Mouse (Mus musculus) layer of hippocampus, adult 18-20 months (tissue): ENCODE measurements around the gene Pcnx3. TPM values are rescaled to one million over a fixed set of nuclear protein-coding genes. Genes with fewer than 3 reads are reported as not detected.

Experiments
- DNase-seq, 2 experiments: peaks; one replicate each; pipeline ENCODE4 v3.0.0; 2022; ENCODE audit warnings: low spot score in 2 of 2
- microRNA-seq, 2 experiments: library from miRNA; unstranded; fragments of <30 nt; microRNA quantifications; one replicate each; pipeline ENCODE4 v1.2.0; 2021
- total RNA-seq, 2 experiments: library from RNA; stranded (reverse); gene quantifications; 2 replicates each; pipeline ENCODE4 v1.2.3; 2021

Gene Pcnx3
- total RNA-seq, 2 experiments from 2014 or later = 58.3 to 68.6 TPM

DNA sequence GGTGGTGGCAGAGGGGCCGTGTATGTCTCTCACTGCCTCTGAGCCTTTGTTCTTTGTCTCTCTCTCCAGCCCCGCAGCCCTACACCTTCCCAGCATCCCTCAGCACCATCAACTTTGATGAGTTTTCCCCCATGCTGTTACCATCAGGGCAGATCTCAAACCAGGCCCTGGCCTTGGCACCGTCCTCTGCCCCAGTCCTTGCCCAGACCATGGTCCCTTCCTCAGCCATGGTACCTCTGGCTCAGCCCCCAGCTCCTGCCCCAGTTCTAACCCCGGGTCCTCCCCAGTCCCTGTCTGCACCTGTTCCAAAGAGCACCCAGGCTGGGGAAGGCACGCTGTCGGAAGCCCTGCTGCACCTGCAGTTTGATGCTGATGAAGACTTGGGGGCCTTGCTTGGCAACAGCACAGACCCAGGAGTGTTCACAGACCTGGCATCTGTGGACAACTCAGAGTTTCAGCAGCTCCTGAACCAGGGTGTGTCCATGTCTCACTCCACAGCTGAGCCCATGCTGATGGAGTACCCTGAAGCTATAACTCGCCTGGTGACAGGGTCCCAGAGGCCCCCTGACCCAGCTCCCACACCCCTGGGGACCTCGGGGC is 41.9 kb downstream of the Pcnx3 start:
- DNase-seq = no peak

DNA sequence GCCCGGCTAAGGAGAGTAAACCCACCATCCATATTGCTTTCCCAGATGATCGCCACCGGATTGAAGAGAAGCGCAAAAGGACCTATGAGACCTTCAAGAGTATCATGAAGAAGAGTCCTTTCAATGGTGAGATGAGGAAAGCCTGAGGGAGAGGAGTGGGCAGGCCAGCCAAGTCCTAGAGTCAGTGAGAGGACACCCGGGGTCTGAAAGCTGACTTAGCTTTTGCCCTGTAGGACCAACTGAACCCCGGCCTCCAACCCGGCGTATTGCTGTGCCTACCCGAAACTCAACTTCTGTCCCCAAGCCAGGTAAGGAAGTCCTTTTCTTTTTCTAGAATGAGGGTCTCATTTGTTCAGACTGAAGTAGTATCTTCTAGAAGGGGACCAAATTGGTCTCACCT is 43.4 kb downstream of the Pcnx3 start:
- no peak for DNase-seq

DNA sequence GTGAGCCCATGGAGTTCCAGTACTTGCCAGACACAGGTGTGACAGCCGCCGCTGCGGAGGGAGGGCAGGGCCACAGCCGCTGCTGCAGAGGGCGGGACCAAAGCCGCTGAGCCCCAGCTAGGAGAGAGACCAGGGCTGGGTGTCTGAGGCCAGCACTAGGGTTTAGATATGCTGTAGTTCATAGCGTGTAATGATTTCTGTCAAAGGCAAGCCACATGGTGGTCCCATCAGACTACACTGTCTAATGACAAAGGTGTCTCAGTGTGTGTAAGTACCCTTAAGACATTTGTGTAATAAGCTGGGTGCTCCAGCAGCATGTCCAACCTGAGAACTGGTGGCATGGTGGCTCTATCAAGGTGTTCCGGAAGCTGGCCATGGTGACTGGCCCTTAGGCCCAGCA is 47.1 kb downstream of the Pcnx3 start:
- no peak for DNase-seq

DNA sequence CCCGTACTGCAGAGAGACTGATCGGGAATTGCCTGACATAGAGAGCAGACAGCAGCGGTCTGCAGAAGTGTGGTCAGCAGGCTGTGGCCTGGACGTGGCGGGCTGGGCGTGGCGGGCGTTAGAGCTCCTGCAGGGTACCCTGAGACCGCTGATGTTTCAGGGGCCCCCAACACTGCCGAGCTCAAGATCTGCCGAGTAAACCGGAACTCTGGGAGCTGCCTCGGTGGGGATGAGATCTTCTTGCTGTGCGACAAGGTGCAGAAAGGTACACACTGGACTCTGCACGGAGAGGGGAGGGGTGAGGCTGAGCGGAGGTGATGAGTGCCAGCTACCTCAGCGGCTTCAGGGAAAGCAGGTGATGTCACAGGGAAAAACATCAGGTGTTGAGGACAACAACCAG is 47.7 kb downstream of the Pcnx3 start:
- no peak for DNase-seq

DNA sequence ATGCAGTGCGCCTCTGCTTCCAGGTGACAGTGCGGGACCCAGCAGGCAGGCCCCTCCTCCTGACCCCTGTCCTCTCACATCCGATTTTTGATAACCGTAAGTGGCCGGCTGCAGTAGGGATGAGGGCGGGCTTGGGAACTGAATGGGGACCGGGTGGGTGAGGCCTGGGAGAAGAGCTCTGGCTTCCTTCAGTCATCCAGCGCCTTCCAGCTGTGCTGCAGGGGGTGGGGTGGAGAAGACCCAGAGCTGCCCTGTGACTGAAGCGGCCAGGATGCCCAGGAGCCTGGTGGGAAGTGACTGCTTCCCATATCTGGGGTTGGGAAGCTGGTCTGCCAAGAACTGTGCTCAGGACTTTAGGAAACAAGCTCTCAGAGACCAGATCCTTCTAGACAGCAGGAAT is 48.4 kb downstream of the Pcnx3 start:
- no peak for DNase-seq

DNA sequence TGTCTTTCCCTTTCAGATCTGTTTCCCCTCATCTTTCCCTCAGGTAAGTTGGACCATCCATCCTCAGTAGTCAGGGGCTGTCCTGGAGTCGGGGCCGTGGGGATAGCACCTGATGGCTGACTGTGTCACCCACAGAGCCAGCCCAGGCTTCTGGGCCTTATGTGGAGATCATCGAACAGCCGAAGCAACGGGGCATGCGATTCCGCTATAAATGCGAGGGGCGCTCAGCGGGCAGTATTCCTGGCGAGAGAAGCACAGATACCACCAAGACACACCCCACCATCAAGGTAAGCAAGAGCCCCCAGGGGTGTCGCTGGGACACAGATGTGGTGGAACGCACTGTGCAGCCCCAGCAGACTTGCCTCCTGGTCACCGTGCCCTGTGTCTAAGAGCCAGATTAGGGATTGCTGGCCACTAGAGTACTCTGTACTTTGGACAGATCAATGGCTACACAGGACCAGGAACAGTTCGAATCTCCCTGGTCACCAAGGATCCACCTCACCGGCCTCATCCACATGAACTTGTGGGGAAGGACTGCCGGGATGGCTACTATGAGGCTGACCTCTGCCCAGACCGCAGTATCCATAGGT is 50.2 kb downstream of the Pcnx3 start:
- DNase-seq = no peak

DNA sequence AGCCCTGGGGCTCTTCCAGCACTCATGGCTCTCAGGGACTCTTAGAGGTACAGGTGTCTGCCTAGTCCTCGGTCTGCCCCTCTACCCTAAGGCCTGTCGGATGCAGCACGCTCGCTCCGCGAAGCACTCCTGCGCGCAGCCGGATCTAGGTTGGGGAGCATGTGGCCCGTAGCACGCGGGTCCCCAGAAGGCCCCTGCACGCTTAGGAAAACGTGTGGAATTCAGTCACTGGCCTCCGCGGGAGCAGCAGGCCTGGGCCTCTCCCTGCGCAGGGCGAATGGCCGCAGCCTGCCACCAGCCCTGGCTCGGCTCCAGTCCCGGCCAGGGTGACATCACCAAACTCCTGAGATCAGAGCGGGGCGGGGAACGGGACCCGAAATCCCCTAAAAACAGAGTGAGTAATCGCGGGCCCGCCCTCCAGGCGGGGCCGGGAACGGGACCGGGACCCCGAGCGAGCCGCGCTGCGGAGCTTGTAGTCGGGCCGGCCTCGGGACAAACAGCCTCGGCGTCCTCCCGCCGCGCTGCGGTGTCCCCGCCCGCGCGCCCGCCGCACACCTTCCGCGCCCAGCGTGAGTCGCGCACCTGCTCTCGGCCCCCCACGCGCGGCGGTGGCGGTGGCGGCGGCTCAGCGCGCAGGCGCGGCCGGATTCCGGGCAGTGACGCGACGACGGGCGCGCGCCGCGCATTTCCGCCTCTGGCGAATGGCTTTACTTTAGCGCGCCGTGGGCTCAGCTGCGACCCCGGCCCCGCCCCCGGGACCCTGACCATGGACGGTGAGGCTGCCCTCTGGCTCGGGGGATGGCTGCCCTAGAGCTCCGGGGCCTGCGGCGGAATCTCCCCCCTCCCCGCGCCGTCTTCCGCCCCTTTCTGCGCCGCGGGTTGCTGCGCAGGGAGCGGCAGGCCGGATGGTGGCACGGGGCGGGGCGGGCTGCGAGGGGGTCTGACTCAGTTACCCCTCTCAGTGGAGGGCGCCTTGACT is 51.4 kb downstream of the Pcnx3 start, which contains the start of gene Rela:
Gene Rela, plus strand, starts transcription at position 415 of the 979 bp plus-strand sequence.
- peak; percentile 81 to 89 for DNase-seq

DNA sequence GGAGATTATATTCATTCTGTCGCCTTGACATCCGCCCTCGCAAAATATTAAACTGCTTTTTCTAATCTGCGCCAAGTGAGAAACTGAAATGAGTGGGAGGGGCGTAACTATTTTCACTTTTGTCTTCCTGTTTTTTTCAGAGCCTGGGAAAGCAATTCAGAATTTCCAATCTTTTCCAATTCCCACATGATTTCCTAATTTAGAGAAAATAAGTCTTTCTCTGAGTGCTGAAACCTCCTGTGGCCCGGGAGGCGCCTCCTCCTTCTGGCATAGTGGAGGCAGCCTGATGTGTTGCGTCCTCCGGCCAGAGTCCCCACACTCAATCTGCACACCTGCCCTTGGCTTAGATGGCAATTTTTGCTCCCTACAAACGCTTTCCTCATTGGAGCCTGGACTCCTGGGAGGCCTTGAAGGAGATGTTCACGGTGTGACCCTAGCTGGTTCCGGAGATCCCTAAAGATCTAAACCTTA is 52.1 kb downstream of the Pcnx3 start:
- peak in 1 of 2 experiments; percentile 73 for DNase-seq

DNA sequence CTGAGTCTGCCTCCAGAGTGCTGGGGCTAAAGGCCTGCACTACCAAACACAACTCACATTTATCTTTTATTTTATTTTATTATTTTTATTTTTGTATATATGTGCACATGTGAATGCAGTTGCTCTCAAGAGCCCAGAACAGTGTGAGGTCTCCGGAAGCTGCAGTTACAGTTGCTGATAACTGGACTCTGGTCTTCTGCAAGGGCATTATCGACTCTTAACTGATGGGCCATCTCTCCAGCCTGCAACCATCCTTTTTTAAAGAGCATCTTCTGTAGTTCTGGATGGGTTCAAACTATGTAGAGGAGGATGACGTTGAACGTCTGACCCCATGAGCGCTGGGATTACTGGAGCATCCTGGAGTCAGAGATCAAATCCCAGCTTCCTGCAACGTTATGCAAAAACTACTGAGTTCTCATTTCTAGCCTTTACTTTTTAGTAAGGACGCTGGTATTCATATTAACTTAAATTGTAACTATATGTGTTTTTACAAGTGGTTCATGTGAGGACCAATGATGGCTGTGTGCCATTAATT is 52.6 kb downstream of the Pcnx3 start:
- DNase-seq = no peak

DNA sequence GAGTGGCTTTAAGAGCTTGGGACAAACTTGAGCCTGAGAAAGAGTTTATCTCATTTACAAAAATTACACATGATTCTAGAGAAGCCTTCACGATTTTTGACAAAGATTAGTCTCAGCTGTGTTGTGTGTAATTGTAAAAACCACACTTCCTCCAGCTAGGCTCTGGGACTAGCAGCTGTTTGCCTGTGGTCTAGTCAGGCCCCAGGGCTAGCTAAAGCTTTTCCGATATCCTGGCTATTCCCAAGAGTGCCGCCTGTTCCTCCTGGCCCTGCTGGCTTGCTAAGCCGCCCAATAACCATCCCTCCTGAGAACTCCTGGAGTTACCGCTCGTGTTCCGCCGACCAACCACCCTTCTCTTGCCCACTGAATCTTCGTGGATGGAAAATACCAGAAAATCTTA is 56.6 kb downstream of the Pcnx3 start:
- DNase-seq = no peak

DNA sequence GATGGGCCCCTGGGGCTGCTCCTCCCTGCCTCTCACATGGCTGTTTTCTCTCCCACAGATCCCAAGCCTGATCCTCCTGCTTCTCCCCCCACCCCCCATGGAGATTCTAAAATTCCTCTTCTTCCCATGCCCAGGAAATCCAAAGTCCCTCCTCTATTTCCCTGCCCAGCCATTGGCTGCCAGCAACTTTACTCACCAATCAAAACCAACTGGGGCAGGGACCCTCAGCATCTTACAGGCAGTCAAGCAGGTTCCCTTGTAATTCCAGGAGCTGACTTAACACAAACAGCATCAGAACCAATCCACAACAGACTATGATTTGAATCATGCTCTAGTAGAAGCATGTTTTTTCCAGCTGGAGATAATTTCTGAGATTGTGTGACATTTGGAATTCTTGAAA is 58.8 kb downstream of the Pcnx3 start:
- DNase-seq = no peak

DNA sequence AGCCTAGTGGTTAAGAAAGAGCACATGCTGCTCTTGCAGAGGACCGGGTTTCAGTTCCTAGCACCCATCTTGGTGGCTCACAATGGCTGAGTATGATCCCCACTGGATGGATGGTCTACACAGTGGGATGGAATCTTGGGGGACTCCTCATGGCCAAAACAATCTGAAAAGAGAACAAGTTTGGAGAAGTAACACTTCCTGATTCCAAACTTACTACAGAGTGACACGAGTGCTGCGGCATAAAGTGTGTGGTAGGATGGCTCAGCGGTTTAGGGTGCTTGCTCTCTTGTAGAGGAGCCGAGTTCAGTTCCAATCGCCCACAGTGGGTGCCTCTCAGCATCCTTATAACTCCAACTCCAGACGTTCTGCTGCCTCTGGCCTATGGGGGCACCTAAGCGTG is 63.4 kb downstream of the Pcnx3 start:
- no peak for DNase-seq

DNA sequence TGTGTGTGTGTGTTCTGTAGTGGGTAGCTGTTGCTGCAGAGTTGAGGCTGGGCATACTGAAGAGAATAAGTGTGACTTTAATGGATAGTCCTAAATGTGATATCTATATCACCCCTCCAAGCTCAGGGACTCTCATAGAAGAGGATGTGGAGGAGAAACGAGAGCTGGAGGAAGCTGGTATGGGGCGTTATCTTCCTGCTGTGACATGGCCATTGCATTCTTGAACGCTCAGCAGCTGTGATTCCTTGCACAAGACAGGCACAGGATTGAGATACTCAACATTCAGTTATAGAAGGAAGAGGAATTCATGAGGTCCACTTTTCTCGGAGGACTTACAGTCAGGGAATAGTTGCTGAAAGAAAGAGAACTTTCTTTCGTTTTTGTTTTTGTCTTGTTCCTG is 66.8 kb downstream of the Pcnx3 start:
- no peak for DNase-seq

DNA sequence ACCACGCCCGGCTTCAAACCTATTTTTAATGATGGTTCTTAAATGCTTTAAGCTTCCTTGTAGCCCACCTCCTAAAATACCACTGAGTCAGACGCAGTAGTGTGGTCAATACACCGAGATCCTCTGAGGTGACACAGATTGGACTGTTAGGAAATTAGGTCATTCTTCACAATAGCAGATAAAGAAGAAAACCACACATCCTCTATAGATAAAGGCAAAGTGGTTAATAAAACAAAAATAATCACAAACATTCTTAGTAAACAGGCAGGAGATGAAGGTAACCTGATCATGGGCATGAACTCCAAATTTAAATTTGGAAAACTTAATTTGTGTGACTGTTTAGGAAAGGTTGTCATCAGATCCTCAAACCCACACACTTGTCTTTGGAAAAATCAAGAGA is 68.7 kb downstream of the Pcnx3 start:
- no peak for DNase-seq

DNA sequence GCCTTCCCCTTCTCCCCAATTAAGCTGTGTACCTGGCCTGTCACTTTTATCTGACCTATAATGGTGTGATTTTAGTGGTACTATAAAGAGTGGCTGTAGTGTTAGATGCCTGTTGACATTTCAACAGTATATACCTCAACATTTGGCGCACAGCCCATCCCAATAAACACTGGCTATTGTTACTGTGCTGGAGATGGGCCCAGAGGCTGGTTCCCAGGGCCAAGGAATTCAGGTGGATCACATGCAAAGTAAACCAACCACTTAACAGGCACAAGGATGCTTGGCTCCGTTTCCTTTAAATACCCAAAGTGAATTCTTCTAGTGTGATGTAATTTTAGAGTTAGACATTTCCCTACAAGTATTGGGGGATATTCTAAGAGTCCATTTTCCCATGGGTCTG is 73.8 kb downstream of the Pcnx3 start:
- no peak for DNase-seq

Small RNA genes lying within 50 kb of the gene (microRNA-seq; reads per million reads assigned to microRNA genes)
- gene Mir6987 = 0 to 0.59 reads per million in 2 experiments

Other genes starting within 250 kb of the Pcnx3 start
- gene Fosl1, start 241.4 kb downstream of the Pcnx3 start, total RNA-seq = not detected
- 10 to 100 TPM; 36.5 to 37.0 TPM for gene Ccdc85b, start 231.0 kb downstream of the Pcnx3 start, total RNA-seq
- gene Fibp, start 228.3 kb downstream of the Pcnx3 start, total RNA-seq = 10 to 100 TPM; 95.7 to 97.4 TPM
- not detected for gene Ctsw, start 220.4 kb downstream of the Pcnx3 start, total RNA-seq
- gene Efemp2, start 215.0 kb downstream of the Pcnx3 start, total RNA-seq = 10 to 100 TPM; 11.6 to 13.1 TPM
- 10 to 100 TPM; 28.3 to 28.4 TPM for gene Mus81, start 200.5 kb downstream of the Pcnx3 start, total RNA-seq
- 1,000 to 10,000 TPM; 1,259 to 1,272 TPM for gene Cfl1, start 198.5 kb downstream of the Pcnx3 start, total RNA-seq
- 1 to 10 TPM; 4.3 to 6.4 TPM for gene 1700020D05Rik, start 185.1 kb downstream of the Pcnx3 start, total RNA-seq
- gene Snx32, start 178.4 kb downstream of the Pcnx3 start, total RNA-seq = 10 to 100 TPM; 79.9 to 85.2 TPM
- gene Ovol1, start 128.3 kb downstream of the Pcnx3 start, total RNA-seq = not detected
- gene Ap5b1, start 120.9 kb downstream of the Pcnx3 start, total RNA-seq = 1 to 10 TPM; 6.4 to 6.5 TPM
- gene Rnaseh2c, start 87.0 kb downstream of the Pcnx3 start, total RNA-seq = 10 to 100 TPM; 72.0 to 79.8 TPM
- 10 to 100 TPM; 78.7 to 86.3 TPM for gene Kat5, start 78.7 kb downstream of the Pcnx3 start, total RNA-seq
- 10 to 100 TPM; 16.2 to 21.1 TPM for gene Rela, start 51.4 kb downstream of the Pcnx3 start, total RNA-seq
- 10 to 100 TPM; 16.5 to 17.3 TPM for gene Sipa1, start 25.2 kb downstream of the Pcnx3 start, total RNA-seq
- gene Map3k11, start 166 bp downstream of the Pcnx3 start, total RNA-seq = 10 to 100 TPM; 17.6 to 18.1 TPM
- gene Kcnk7, start 15.5 kb upstream of the Pcnx3 start, total RNA-seq = not detected
- 10 to 100 TPM; 13.9 to 17.2 TPM for gene Ehbp1l1, start 37.4 kb upstream of the Pcnx3 start, total RNA-seq
- gene Fam89b, start 40.7 kb upstream of the Pcnx3 start, total RNA-seq = 10 to 100 TPM; 28.5 to 28.6 TPM
- gene Ltbp3, start 52.0 kb upstream of the Pcnx3 start, total RNA-seq = 10 to 100 TPM; 24.3 to 27.3 TPM
- gene Scyl1, start 82.5 kb upstream of the Pcnx3 start, total RNA-seq = 10 to 100 TPM; 77.3 to 80.3 TPM
- gene Frmd8, start 186.4 kb upstream of the Pcnx3 start, total RNA-seq = 10 to 100 TPM; 12.7 to 13.0 TPM
- 1 to 10 TPM; 2.9 to 3.2 TPM for gene Slc25a45, start 188.9 kb upstream of the Pcnx3 start, total RNA-seq
- gene Tigd3, start 205.2 kb upstream of the Pcnx3 start, total RNA-seq = 1 to 10 TPM; 2.5 TPM
- gene Dpf2, start 224.1 kb upstream of the Pcnx3 start, total RNA-seq = 100 to 1,000 TPM in 1 of 2 experiments, 10 to 100 TPM in 1; 90.8 to 100 TPM
- 1 to 10 TPM; 4.3 to 4.6 TPM for gene Cdc42ep2, start 235.9 kb upstream of the Pcnx3 start, total RNA-seq